Mouse (Mus musculus) G1E (cell line): ENCODE measurements around the gene Gm3424. TPM values are rescaled to one million over a fixed set of nuclear protein-coding genes. Genes with fewer than 3 reads are reported as not detected.
"Not testable (repeated sequence)": the region's sequence is repeated elsewhere in the genome, so short reads cannot be mapped to it uniquely, and the experiment has no call there.

Experiments used
- ATAC-seq: 2 replicates; pipeline ENCODE4 v1.8.0; 2016; ENCODE audit warnings: mild to moderate bottlenecking; ENCODE audit not compliant: insufficient number of reproducible peaks, poor library complexity, low FRiP score, severe bottlenecking; ENCODE audit errors: extremely low read depth
- DNase-seq: peaks from one replicate; pipeline ENCODE4 v3.0.0; 2012; ENCODE audit warnings: low spot score
- H3K27me3 ChIP-seq: 2 replicates; pipeline ENCODE4 v1.6.1; 2012; ENCODE audit warnings: mild to moderate bottlenecking, low read length, inconsistent platforms; ENCODE audit not compliant: insufficient read depth
- H3K36me3 ChIP-seq: replicated peaks from 2 replicates; pipeline ENCODE3; 2012; ENCODE audit warnings: mild to moderate bottlenecking, inconsistent platforms
- H3K4me1 ChIP-seq: 2 replicates; pipeline ENCODE4 v1.6.1; 2012; ENCODE audit warnings: low read depth, low read length, inconsistent platforms, mixed read lengths; ENCODE audit not compliant: insufficient read depth
- H3K4me3 ChIP-seq: 2 replicates; pipeline ENCODE4 v1.5.1; 2012; ENCODE audit warnings: low read depth, mild to moderate bottlenecking, inconsistent platforms, low read length, moderate library complexity, mixed read lengths
- H3K9me3 ChIP-seq: replicated peaks from 2 replicates; pipeline ENCODE4 v1.6.1; 2012; ENCODE audit warnings: inconsistent platforms
- polyA plus RNA-seq: library from polyadenylated mRNA; stranded (reverse); fragments of >175 nt; gene quantifications from 2 replicates; pipeline ENCODE4 v1.2.3, GENCODE M21; 2012
- total RNA-seq, 2 experiments: library from RNA; stranded (forward) in 1 of 2; stranded (reverse) in 1 of 2; fragments of 200-1000 nt in 1 of 2; fragments of >200 nt in 1 of 2; fragmentation: Nextera tagmentation in 1 of 2; gene quantifications; 2 replicates each; pipeline ENCODE4 v1.2.3; 2014 to 2017

Gene Gm3424
- total RNA-seq (2014; fragmentation: Nextera tagmentation) (not detected in 2 replicates), total RNA-seq (2017) (not detected in 2 replicates), polyA plus RNA-seq (not detected in 2 replicates)

GRCm38 (mm10) chr14:5830229-5830628 is at the start of gene Gm3424:
Gene Gm3424, minus strand, starts transcription at chr14:5830329.
- H3K4me3 ChIP-seq, ATAC-seq, H3K4me1 ChIP-seq, H3K36me3 ChIP-seq, H3K27me3 ChIP-seq, DNase-seq, H3K9me3 ChIP-seq: not testable (repeated sequence)

- H3K9me3 ChIP-seq, H3K36me3 ChIP-seq, H3K27me3 ChIP-seq, DNase-seq, H3K4me1 ChIP-seq, ATAC-seq, H3K4me3 ChIP-seq: not testable (repeated sequence)
Measured at GRCm38 (mm10) chr14:5879791-5880190, 49.7 kb upstream of the Gm3424 start.

DNA sequence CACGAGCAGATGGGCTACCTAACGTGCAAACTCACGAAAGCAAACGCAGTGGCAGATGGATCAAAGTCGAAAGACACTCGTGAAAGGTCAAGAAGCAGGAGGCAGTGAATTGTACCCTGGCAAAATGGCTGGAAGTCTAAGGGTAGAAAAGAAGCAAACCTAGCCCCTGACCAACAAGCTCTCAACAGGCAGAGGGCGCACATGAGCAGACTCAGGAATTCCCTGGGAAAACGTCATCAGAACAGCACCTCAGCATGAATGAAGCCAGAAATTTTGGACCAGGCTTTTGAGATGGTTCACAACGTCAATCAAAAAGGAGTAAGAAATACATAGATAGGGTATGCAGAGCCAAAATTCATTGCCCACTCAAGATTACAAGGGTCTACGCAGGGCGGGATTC is 49.0 kb upstream of the Gm3424 start:
- not testable (repeated sequence) for H3K36me3 ChIP-seq, H3K4me3 ChIP-seq, H3K9me3 ChIP-seq, ATAC-seq, H3K27me3 ChIP-seq, DNase-seq, H3K4me1 ChIP-seq

DNA sequence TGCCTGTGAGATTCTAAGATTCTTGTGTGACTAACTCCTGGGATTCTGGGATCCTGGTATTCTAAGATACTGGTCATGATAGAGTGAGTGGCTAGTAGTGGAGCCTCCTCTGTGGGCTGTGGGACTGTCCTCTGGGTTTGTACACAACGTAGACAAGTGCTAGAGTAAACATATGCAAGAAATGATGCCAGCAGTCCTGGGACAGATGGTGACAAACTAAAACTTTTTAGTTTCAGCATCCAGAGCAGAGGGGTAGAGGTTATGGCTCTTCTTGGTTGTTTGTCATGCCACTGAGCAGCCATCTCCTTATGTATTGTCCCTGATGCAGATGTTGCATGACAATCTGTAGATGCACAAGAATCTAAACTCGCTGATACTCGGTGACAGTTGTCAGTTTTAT is 25.8 kb upstream of the Gm3424 start:
- H3K36me3 ChIP-seq, H3K27me3 ChIP-seq, H3K4me1 ChIP-seq, H3K9me3 ChIP-seq, DNase-seq, H3K4me3 ChIP-seq, ATAC-seq: not testable (repeated sequence)

- H3K36me3 ChIP-seq, H3K4me1 ChIP-seq, H3K9me3 ChIP-seq, H3K4me3 ChIP-seq, ATAC-seq, DNase-seq, H3K27me3 ChIP-seq: not testable (repeated sequence)
Measured at GRCm38 (mm10) chr14:5812699-5813356, 17.3 kb downstream of the Gm3424 start.

GRCm38 (mm10) chr14:5807882-5808281 is 22.2 kb downstream of the Gm3424 start, which contains the start of gene Gm3383:
Gene Gm3383, minus strand, starts transcription at chr14:5807982.
- H3K4me1 ChIP-seq, DNase-seq, H3K9me3 ChIP-seq, ATAC-seq, H3K27me3 ChIP-seq, H3K36me3 ChIP-seq, H3K4me3 ChIP-seq: not testable (repeated sequence)

Other genes with a start within 250 kb of the Gm3424 start
- gene Gm8265, start 197.3 kb downstream of the Gm3424 start, total RNA-seq (2014; fragmentation: Nextera tagmentation), result not detected in 2 replicates
- gene Gm8265, start 197.3 kb downstream of the Gm3424 start, total RNA-seq (2017), result not detected in 2 replicates
- gene Gm8265, start 197.3 kb downstream of the Gm3424 start, polyA plus RNA-seq, result not detected in 2 replicates
- not detected in 2 replicates for gene Gm9603, start 142.9 kb downstream of the Gm3424 start, total RNA-seq (2014; fragmentation: Nextera tagmentation)
- 0.17 TPM in 1 of 2 replicates, not detected in the other for gene Gm9603, start 142.9 kb downstream of the Gm3424 start, total RNA-seq (2017)
- gene Gm9603, start 142.9 kb downstream of the Gm3424 start, polyA plus RNA-seq, result not detected in 2 replicates
- not detected in 2 replicates for gene Gm3373, start 88.8 kb downstream of the Gm3424 start, total RNA-seq (2014; fragmentation: Nextera tagmentation)
- 0.23 and 1.1 TPM in 2 replicates for gene Gm3373, start 88.8 kb downstream of the Gm3424 start, total RNA-seq (2017)
- not detected in 2 replicates for gene Gm3373, start 88.8 kb downstream of the Gm3424 start, polyA plus RNA-seq
- not detected in 2 replicates for gene Gm3383, start 22.3 kb downstream of the Gm3424 start, total RNA-seq (2014; fragmentation: Nextera tagmentation)
- 0.12 TPM in 1 of 2 replicates, not detected in the other for gene Gm3383, start 22.3 kb downstream of the Gm3424 start, total RNA-seq (2017)
- gene Gm3383, start 22.3 kb downstream of the Gm3424 start, polyA plus RNA-seq, result not detected in 2 replicates
- gene Gm8237, start 50.1 kb upstream of the Gm3424 start, total RNA-seq (2014; fragmentation: Nextera tagmentation), result not detected in 2 replicates
- not detected in 2 replicates for gene Gm8237, start 50.1 kb upstream of the Gm3424 start, total RNA-seq (2017)
- gene Gm8237, start 50.1 kb upstream of the Gm3424 start, polyA plus RNA-seq, result not detected in 2 replicates
- gene Gm3248, start 131.4 kb upstream of the Gm3424 start, total RNA-seq (2014; fragmentation: Nextera tagmentation), result not detected in 2 replicates
- not detected in 2 replicates for gene Gm3248, start 131.4 kb upstream of the Gm3424 start, total RNA-seq (2017)
- gene Gm3248, start 131.4 kb upstream of the Gm3424 start, polyA plus RNA-seq, result not detected in 2 replicates
- not detected in 2 replicates for gene Gm3453, start 148.8 kb upstream of the Gm3424 start, total RNA-seq (2014; fragmentation: Nextera tagmentation)
- 0.16 and 0.41 TPM in 2 replicates for gene Gm3453, start 148.8 kb upstream of the Gm3424 start, total RNA-seq (2017)
- gene Gm3453, start 148.8 kb upstream of the Gm3424 start, polyA plus RNA-seq, result not detected in 2 replicates
- not detected in 2 replicates for gene Gm6337, start 227.9 kb upstream of the Gm3424 start, total RNA-seq (2014; fragmentation: Nextera tagmentation)
- gene Gm6337, start 227.9 kb upstream of the Gm3424 start, total RNA-seq (2017), result 0.22 and 0.46 TPM in 2 replicates
- gene Gm6337, start 227.9 kb upstream of the Gm3424 start, polyA plus RNA-seq, result not detected in 2 replicates